Mouse (Mus musculus): Measurements from ENCODE around the gene Xylb. TPM values are rescaled to one million over a fixed set of nuclear protein-coding genes. Genes with fewer than 3 reads are reported as not detected.

Xylb gene
- polyA plus RNA-seq, 1 experiment, result 5.5 TPM

DNA sequence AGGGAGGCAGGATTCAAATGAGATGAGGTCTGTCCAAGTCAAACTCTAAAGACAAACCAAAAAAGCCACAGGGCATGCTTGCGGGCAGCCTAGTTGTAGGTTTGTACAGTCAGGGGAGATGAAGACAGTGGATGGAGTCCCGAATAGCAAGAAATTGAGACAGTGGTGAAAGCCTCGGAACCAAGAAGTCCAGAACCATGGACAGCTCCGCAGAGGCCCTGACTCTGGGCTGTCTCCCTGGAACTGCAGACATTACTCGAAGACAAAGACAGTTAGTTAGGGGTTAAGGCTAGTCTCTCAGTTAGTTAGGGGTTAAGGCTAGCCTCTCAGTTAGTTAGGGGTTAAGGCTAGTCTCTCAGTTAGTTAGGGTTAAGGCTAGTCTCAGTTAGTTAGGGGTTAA lies 31.8 kb downstream of the Xylb start:
- H3K4me3 ChIP-seq (ENCODE audit: insufficient read depth, low read length), result no peak overlapping the region
- H3K27ac ChIP-seq (ENCODE audit: insufficient read depth, low read depth, low read length), result no peak overlapping the region
- TF ChIP-seq POLR2A (IDR thresholded peaks at IDR 0.05; ENCODE audit: borderline replicate concordance, low read depth, low read length) (no peak), CTCF (IDR thresholded peaks at IDR 0.05; ENCODE audit: low read depth, low read length) (no peak)
- peaks cover 14% of the 10 kb centered on the region for H3K4me1 ChIP-seq (ENCODE audit: control insufficient read depth, insufficient read depth, low read length)

DNA sequence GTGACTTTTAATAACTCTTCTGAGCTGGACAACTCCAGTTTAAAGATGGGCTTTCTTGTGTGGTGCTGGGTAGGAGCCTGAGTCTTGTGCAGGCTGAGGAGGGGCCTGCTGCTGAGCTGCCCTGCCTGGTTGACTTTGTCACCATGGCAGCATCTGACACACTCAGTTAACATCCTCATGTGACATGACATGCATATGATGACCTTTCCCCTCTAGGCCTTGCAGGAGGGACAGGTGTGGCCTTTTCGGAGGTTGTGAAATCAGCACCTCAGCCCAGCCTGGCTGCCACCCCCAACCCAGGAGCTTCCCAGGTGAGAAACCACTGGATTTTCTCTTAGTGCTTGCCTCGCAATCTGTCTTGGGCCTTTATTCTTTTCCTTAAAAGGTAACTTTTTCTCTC lies 33.0 kb downstream of the Xylb start:
- H3K4me1 ChIP-seq (ENCODE audit: control insufficient read depth, insufficient read depth, low read length), result peaks cover 18% of the 10 kb centered on the region
- TF ChIP-seq POLR2A (IDR thresholded peaks at IDR 0.05; ENCODE audit: borderline replicate concordance, low read depth, low read length), result no peak
- no peak for TF ChIP-seq CTCF (IDR thresholded peaks at IDR 0.05; ENCODE audit: low read depth, low read length)
- H3K27ac ChIP-seq (ENCODE audit: insufficient read depth, low read depth, low read length), result no peak overlapping the region
- no peak overlapping the region for H3K4me3 ChIP-seq (ENCODE audit: insufficient read depth, low read length)

DNA sequence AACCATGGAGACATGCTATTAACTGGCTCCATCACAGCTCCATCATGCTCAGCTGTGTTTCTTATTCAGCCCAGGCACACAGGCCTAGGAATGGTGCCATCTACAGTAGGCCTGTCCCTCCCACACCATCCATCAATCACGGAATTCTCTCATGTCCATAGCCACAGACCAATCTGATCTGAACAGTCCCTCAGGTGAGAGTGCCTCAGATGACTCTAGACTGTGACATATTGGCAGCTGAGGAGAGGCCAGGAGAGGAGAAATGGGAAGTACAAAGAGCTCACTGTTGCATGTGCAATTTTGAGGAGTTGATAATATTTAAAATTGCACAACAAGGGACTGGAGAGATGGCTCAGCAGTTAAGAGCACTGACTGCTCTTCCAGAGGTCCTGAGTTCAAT lies 37.6 kb downstream of the Xylb start:
- Histone ChIP-seq H3K4me3 (ENCODE audit: insufficient read depth, low read length) (no peak overlapping the region), H3K27ac (ENCODE audit: insufficient read depth, low read depth, low read length) (0 out of 2 replicates have a peak overlapping the region, but pooled peaks have one; percentile 7), H3K4me1 (ENCODE audit: control insufficient read depth, insufficient read depth, low read length) (peaks cover 29% of the 10 kb centered on the region)
- no peak for TF ChIP-seq POLR2A (IDR thresholded peaks at IDR 0.05; ENCODE audit: borderline replicate concordance, low read depth, low read length)
- no peak for TF ChIP-seq CTCF (IDR thresholded peaks at IDR 0.05; ENCODE audit: low read depth, low read length)

DNA sequence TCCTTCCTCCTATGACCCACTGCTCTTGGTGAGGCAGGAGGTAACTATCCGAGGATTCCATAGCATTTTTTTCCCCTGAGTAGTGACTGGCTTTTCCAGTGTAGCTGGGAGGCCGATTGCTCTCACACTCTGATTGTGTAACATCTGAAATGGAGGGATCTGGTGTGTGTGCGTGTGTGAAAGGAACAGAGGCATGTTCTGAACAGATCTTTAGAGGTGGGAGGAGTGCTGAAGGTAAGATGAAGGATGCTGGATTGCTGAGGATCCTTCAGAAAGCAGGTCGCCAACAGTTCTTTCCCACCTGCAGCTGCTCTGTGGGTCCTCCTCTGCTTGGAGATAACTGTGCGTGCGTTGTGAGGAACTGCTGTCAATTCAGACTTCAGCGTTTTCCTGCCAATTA lies 44.2 kb downstream of the Xylb start:
- Histone ChIP-seq H3K4me3 (ENCODE audit: insufficient read depth, low read length) (peak overlapping the region; percentile 63), H3K27ac (ENCODE audit: insufficient read depth, low read depth, low read length) (peak overlapping the region; percentile 11; the same call in 1 of the 2 replicates), H3K4me1 (ENCODE audit: control insufficient read depth, insufficient read depth, low read length) (peaks cover 8% of the 10 kb centered on the region)
- TF ChIP-seq POLR2A (IDR thresholded peaks at IDR 0.05; ENCODE audit: borderline replicate concordance, low read depth, low read length), result no peak
- TF ChIP-seq CTCF (IDR thresholded peaks at IDR 0.05; ENCODE audit: low read depth, low read length), result no peak

DNA sequence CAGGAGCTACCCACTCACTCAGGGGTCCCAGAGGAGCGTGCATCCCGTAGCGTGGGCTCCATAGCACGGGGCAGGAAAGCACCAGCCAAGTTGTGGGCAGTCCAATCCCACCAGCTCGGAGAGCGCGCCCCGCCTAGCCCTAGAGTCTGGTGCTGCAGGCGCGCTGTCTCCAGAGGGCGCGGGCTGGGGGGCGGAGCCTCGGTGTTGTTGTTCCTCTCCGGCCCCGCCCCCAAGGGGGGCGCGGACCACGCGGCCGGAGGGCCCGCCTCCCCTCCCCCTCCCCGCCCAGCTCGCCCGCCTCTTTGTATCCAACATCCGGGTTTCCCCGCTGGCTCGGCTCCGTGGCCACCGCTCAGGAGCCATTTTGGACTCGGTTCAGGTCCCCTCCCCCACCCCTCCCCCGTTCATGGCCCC lies 44.6 kb downstream of the Xylb start, which contains the start of gene Acvr2b:
TSS of gene Acvr2b (plus strand) at position 318 of the 414 bp plus-strand sequence.
- peak within 1 kb of the TSS; percentile 85 for H3K27ac ChIP-seq (ENCODE audit: insufficient read depth, low read depth, low read length)
- peak within 1 kb of the TSS; percentile 91 for H3K4me3 ChIP-seq (ENCODE audit: insufficient read depth, low read length)
- TF ChIP-seq CTCF (IDR thresholded peaks at IDR 0.05; ENCODE audit: low read depth, low read length), result no peak
- TF ChIP-seq POLR2A (IDR thresholded peaks at IDR 0.05; ENCODE audit: borderline replicate concordance, low read depth, low read length), result no peak
- H3K4me1 ChIP-seq (ENCODE audit: control insufficient read depth, insufficient read depth, low read length), result peaks cover 8% of the 10 kb centered on the region

DNA sequence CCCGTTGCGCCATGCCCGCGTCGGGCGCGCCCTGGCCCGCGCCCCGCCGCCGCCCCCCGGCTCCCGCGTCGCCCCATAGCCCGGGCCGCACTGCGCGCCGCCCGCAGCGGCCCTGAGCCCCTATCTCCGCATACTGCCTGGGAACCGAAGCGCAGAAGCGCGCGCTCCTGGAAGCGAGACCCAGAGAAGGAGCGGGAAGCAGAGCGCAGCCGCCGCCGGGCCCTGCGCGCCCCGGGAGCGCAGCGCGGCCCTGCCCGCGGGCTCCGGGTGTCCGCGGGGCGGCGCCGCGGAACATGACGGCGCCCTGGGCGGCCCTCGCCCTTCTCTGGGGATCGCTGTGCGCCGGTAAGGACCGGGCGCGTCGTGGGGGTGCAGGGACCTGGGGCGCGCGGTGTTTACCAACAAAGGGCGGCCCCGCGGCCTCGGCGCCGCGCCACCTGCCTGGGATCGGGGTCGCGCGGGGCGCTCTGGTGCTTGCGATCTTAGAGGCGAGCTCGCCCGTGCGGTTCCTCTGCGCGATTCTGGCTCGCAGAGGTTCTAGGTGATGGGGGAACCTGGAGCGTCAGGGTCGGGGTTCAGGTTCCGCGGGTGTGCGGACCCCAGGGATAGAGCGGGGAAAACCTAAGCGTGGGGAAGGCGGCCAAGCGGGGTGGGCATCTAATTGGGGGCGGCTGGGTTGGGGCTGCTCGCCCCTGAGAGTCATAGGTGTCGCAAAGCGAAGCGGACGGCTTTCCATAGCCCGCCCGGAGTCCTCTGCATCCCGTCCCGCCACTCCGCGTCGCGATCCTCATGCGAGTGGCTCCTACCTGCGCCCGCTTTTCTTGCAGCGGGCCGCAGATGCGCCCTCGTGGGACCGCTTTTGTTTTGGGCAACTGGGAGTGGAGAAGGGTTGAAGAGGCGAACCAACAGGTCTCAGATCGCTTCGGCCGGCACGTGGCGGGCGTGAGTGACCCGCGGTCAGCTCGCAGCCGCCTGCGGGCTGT lies 45.4 kb downstream of the Xylb start:
- Histone ChIP-seq H3K4me1 (ENCODE audit: control insufficient read depth, insufficient read depth, low read length) (peaks cover 8% of the 10 kb centered on the region), H3K27ac (ENCODE audit: insufficient read depth, low read depth, low read length) (peak overlapping the region; percentile 85), H3K4me3 (ENCODE audit: insufficient read depth, low read length) (peak overlapping the region; percentile 91)
- no peak for TF ChIP-seq POLR2A (IDR thresholded peaks at IDR 0.05; ENCODE audit: borderline replicate concordance, low read depth, low read length)
- TF ChIP-seq CTCF (IDR thresholded peaks at IDR 0.05; ENCODE audit: low read depth, low read length), result no peak

DNA sequence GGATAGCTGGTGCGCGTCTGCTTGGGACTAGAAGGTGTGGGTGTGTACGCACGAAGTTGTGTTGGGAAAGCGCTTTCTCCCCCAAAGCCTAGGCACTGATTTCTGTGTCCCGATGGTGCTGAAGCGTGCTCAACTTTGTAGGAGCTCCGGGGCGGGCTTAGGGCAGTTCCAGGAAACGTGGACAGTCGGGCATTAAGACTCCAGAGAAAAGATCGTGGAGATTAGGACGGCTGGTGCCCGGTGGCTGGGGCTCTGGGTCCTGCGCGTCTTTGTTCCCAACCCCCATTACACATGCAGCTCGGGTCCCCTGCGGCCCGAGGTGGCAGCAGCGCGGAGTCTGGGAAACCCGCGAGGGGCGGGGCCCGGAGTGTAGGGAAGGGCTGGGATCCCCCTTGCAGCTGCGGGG lies 46.1 kb downstream of the Xylb start:
- TF ChIP-seq POLR2A (IDR thresholded peaks at IDR 0.05; ENCODE audit: borderline replicate concordance, low read depth, low read length) (no peak), CTCF (IDR thresholded peaks at IDR 0.05; ENCODE audit: low read depth, low read length) (no peak)
- Histone ChIP-seq H3K27ac (ENCODE audit: insufficient read depth, low read depth, low read length) (no peak overlapping the region), H3K4me1 (ENCODE audit: control insufficient read depth, insufficient read depth, low read length) (peaks cover 8% of the 10 kb centered on the region), H3K4me3 (ENCODE audit: insufficient read depth, low read length) (peak overlapping the region; percentile 91)

DNA sequence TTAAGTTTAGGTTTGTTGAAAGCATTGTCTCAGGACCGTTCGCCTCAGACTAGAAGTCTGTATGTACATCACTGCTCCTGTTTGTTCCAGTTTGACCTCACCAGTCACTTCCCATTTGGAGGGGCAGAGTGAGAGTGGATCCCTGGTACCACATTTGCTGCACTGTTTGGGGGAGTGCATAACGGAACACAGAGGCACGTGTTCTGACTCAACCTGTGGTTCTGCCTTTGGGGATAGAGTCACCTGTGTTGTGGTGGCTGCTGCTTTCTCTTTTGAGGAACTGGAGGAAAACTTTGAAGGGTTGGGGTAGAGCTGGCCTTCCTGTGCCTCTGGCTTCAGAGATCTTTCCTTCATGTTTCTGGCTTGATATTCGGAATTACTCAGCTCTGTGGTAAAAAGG lies 46.9 kb downstream of the Xylb start:
- no peak for TF ChIP-seq CTCF (IDR thresholded peaks at IDR 0.05; ENCODE audit: low read depth, low read length)
- TF ChIP-seq POLR2A (IDR thresholded peaks at IDR 0.05; ENCODE audit: borderline replicate concordance, low read depth, low read length), result no peak
- H3K4me3 ChIP-seq (ENCODE audit: insufficient read depth, low read length), result peak overlapping the region; percentile 91; the same call in 1 of the 2 replicates
- no peak overlapping the region for H3K27ac ChIP-seq (ENCODE audit: insufficient read depth, low read depth, low read length)
- H3K4me1 ChIP-seq (ENCODE audit: control insufficient read depth, insufficient read depth, low read length), result peaks cover 8% of the 10 kb centered on the region

DNA sequence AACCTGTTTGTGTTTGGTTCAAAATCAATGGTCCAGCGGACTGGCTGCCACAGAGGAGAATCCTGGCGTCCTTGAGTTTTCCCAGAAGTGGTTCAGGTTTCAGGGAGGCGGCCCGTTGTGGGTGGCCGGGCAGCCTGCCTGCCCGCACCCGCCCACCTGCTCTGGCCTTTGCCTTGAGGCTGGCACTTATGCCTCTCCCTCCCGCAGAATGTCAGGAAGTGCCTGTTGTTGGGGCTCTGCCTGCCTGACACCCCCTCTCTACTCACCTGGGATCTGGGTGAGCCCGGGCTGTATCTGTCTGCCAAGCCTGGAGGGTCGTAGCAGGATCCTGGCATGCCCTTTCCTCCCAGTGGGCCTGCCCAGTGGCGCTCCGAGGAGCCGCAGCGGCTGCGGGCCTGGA lies 50.7 kb downstream of the Xylb start:
- no peak for TF ChIP-seq CTCF (IDR thresholded peaks at IDR 0.05; ENCODE audit: low read depth, low read length)
- no peak for TF ChIP-seq POLR2A (IDR thresholded peaks at IDR 0.05; ENCODE audit: borderline replicate concordance, low read depth, low read length)

More for the DNA sequence above, 50.7 kb downstream of the Xylb start:
- Histone ChIP-seq H3K4me3 (ENCODE audit: insufficient read depth, low read length) (no peak overlapping the region), H3K27ac (ENCODE audit: insufficient read depth, low read depth, low read length) (no peak overlapping the region), H3K4me1 (ENCODE audit: control insufficient read depth, insufficient read depth, low read length) (peaks cover 5% of the 10 kb centered on the region; the same call in 1 of the 2 replicates)

Measured in bone marrow macrophage, adult 2 months (primary cell).